Mouse (Mus musculus) hindlimb bud, embryonic 11.5 days (tissue): ENCODE measurements around the gene Syde2.

Experiments used
- DNase-seq: peaks from one replicate; pipeline ENCODE4 v3.0.0-alpha.2; 2012; ENCODE audit warnings: low read depth, low spot score; ENCODE audit errors: extremely low spot score

Syde2 gene

GRCm38 (mm10) chr3:146049951-146050350, 62.3 kb downstream of the Syde2 start:
- no peak for DNase-seq

DNA sequence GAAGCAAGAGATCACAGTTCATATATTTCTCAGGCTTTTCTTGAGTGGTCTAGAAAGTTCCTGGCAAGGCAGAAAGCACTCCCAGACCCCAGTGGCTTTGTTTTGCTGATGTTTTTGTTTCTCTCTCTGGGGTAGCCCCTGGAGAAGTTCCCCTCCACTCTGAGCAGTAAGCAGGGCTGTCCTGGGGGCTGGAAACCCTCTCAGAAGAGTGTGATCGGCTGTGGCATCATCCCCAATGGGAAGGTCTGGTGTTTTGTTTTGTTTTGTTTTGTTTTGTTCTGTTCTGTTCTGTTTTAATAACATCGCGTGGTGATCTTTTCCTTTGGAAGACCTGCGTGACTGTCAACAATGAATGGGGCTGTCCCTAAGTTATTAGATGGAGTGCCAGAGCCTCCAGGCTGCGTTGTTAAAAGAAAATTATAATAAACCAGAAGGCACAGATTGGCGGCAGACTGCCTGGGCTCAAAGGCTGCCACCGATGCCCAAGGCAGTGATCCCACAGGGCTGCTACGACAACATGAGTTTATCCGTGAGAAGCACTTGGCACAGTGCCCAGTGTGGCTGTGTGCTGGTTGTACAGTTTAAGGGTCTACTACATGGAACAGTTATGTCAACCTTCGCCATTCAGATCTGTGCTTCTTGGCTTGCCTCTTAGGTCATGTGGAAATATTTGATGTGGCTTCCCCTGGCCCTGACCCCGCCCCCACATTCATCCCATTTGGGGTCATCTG, 63.8 kb downstream of the Syde2 start:
- no peak for DNase-seq

GRCm38 (mm10) chr3:146053082-146053814, 65.6 kb downstream of the Syde2 start:
- DNase-seq, result no peak

DNA sequence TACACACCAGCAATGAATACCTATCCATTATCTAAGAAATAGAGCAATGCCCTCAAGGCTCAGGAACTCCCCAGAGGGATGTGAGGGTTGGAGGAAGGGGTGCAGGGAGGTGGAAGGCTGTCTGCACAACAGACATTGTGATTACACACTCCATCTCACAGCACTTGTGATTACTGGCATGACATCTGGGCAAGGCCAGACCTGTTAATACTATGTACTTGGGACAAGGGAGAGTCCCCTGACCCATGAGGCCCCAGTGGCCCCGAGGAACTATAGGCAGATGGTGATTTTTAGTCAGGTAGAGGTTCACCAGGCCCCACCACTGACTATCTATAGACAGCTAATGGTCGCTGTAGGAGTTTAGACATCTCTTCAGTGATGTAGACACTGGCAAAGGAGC, 66.2 kb downstream of the Syde2 start:
- DNase-seq, result no peak

GRCm38 (mm10) chr3:146057131-146057530, 69.5 kb downstream of the Syde2 start:
- no peak for DNase-seq

- peak; percentile 39 for DNase-seq
Observed at GRCm38 (mm10) chr3:146058263-146058662, 70.6 kb downstream of the Syde2 start.

DNA sequence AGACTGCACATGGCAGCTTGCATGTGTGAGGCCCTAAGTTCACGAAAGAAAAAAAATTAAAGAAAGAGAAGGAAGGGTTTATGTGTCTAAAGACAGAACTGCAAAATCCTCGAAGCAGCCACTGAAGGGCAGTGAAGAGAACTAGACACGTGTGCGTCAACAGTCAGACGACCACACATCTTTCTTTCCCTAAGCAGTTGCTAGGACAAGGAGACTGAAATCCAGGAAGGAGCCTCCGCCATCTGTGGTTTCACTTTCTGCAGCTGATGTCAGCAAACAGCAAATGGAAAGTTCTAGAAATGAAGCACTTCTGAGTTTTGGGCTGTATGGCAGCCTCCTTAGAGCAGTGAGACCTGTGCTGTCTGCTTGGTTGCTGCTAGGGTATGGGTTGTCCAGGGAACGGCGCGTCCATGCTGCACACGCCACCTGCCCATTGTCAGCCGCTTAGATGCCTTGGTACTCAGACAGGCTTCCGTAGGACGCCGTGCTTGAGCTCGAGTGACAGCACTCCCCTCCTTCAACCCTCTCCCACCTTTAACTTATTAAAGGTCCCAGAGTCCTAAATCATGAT, 71.8 kb downstream of the Syde2 start:
- no peak for DNase-seq

DNA sequence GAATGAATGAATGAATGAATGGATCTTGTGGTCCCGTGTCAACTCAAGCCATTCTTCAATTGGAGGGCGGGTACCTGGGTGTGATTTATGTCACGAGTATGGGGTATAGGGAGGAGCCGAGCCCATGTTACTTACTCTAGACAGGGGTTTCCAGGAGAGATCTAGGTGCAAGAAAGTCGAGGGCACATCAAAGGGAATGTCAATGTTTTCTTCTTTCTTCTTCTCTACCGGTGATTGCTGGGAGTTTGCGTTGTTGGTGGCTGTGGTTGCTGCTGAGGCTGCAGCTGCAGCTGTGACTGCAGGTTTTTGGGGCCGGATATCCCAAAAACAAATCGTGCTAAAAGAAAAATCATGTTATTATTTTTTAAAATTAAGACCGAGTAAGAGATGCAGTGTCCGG, 75.5 kb downstream of the Syde2 start:
- DNase-seq, result no peak

DNA sequence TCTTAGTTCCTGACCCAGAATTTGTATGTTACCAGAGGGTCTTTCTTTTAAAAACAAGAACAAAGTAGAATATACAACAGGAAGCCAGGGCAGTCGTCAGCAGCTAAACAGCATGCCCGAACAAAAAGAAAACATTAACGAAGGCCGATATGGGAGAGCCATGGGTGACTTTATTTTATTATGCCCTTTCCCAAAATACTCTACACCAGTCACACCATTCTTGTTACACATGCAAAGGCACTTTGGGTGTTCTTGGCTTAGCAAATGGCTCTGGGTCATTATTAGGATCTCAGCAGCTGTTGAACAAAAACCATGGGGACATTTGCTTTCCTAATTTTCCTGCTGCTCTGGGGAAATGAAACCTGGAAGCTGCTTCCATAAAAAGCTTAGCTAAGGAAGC, 81.6 kb downstream of the Syde2 start:
- DNase-seq, result no peak
